Mouse (Mus musculus): ENCODE measurements around the gene Srgap3. TPM values are rescaled to one million over a fixed set of nuclear protein-coding genes. Genes with fewer than 3 reads are reported as not detected.

The Srgap3 gene
- polyA plus RNA-seq, 1 experiment from 2014 or later = 4.9 TPM

GRCm38 (mm10) chr6:112820298-112820992 lies 126.6 kb downstream of the Srgap3 start:
- ATAC-seq (replicated peaks; ENCODE audit: low FRiP score) = no peak
- Histone ChIP-seq H3K4me1 (no peaks in the 10 kb centered on the region), H3K4me2 (no peak overlapping the region), H3K9ac (no peak overlapping the region), H3K27ac (no peak overlapping the region), H3K4me3 (replicated peaks) (no peak overlapping the region), H3K27me3 (no peaks in the 10 kb centered on the region), H3K36me3 (no peaks in the 10 kb centered on the region), H3K9me3 (replicated peaks) (no peaks in the 10 kb centered on the region)
- 69% methylated on average over 8 of the region's 8 CpGs for WGBS

GRCm38 (mm10) chr6:112818403-112818901 lies 128.6 kb downstream of the Srgap3 start:
- H3K27ac ChIP-seq = no peak overlapping the region
- H3K4me2 ChIP-seq = no peak overlapping the region
- no peaks in the 10 kb centered on the region for H3K27me3 ChIP-seq
- no peaks in the 10 kb centered on the region for H3K9me3 ChIP-seq (replicated peaks)
- no peaks in the 10 kb centered on the region for H3K36me3 ChIP-seq
- WGBS = 87% methylated on average over 7 of the region's 7 CpGs
- no peak for ATAC-seq (replicated peaks; ENCODE audit: low FRiP score)
- no peak overlapping the region for H3K9ac ChIP-seq
- peaks cover 7% of the 10 kb centered on the region for H3K4me1 ChIP-seq
- H3K4me3 ChIP-seq (replicated peaks) = no peak overlapping the region

- 80% methylated on average over 6 of the region's 6 CpGs for WGBS
- no peaks in the 10 kb centered on the region for H3K9me3 ChIP-seq (replicated peaks)
- H3K4me2 ChIP-seq = no peak overlapping the region
- H3K4me1 ChIP-seq = peaks cover 8% of the 10 kb centered on the region
- no peak overlapping the region; the same call in 1 of the 2 replicates for H3K27ac ChIP-seq
- no peak overlapping the region for H3K9ac ChIP-seq
- H3K36me3 ChIP-seq = no peaks in the 10 kb centered on the region
- H3K27me3 ChIP-seq = no peaks in the 10 kb centered on the region
- ATAC-seq (replicated peaks; ENCODE audit: low FRiP score) = no peak
- H3K4me3 ChIP-seq (replicated peaks) = no peak overlapping the region
Observed at GRCm38 (mm10) chr6:112815604-112816003, 131.5 kb downstream of the Srgap3 start.

GRCm38 (mm10) chr6:112814525-112815086 lies 132.5 kb downstream of the Srgap3 start:
- H3K4me3 ChIP-seq (replicated peaks) = no peak overlapping the region
- H3K4me2 ChIP-seq = no peak overlapping the region
- peak; percentile 56; the same call in 1 of the 2 replicates for ATAC-seq (replicated peaks; ENCODE audit: low FRiP score)
- peaks cover 17% of the 10 kb centered on the region for H3K4me1 ChIP-seq
- H3K27me3 ChIP-seq = no peaks in the 10 kb centered on the region
- 23% methylated on average over 5 of the region's 5 CpGs for WGBS
- no peaks in the 10 kb centered on the region for H3K36me3 ChIP-seq
- H3K27ac ChIP-seq = peak overlapping the region; percentile 59
- H3K9ac ChIP-seq = no peak overlapping the region
- H3K9me3 ChIP-seq (replicated peaks) = no peaks in the 10 kb centered on the region

- 93% methylated on average over 7 of the region's 7 CpGs for WGBS
Observed at GRCm38 (mm10) chr6:112812884-112813283, 134.2 kb downstream of the Srgap3 start.

GRCm38 (mm10) chr6:112810521-112810830 lies 136.6 kb downstream of the Srgap3 start:
- H3K36me3 ChIP-seq = no peaks in the 10 kb centered on the region
- H3K4me1 ChIP-seq = peaks cover 19% of the 10 kb centered on the region
- no peaks in the 10 kb centered on the region for H3K9me3 ChIP-seq (replicated peaks)
- H3K27ac ChIP-seq = peak overlapping the region; percentile 7; the same call in 1 of the 2 replicates
- H3K9ac ChIP-seq = no peak overlapping the region
- H3K27me3 ChIP-seq = no peaks in the 10 kb centered on the region
- no peak overlapping the region for H3K4me2 ChIP-seq
- WGBS = 86% methylated on average over 4 of the region's 4 CpGs
- ATAC-seq (replicated peaks; ENCODE audit: low FRiP score) = no peak
- H3K4me3 ChIP-seq (replicated peaks) = no peak overlapping the region

More at GRCm38 (mm10) chr6:112812884-112813283, 134.2 kb downstream of the Srgap3 start:
- Histone ChIP-seq H3K36me3 (no peaks in the 10 kb centered on the region), H3K9ac (no peak overlapping the region), H3K4me3 (replicated peaks) (no peak overlapping the region), H3K4me1 (peaks cover 19% of the 10 kb centered on the region), H3K27ac (no peak overlapping the region), H3K9me3 (replicated peaks) (no peaks in the 10 kb centered on the region), H3K27me3 (no peaks in the 10 kb centered on the region), H3K4me2 (no peak overlapping the region)
- no peak for ATAC-seq (replicated peaks; ENCODE audit: low FRiP score)

- no peak overlapping the region for H3K4me2 ChIP-seq
- H3K27ac ChIP-seq = peak overlapping the region; percentile 7; the same call in 1 of the 2 replicates
- WGBS = 47% methylated on average over 15 of the region's 15 CpGs
- H3K4me1 ChIP-seq = peaks cover 16% of the 10 kb centered on the region
- H3K9ac ChIP-seq = no peak overlapping the region
- H3K4me3 ChIP-seq (replicated peaks) = no peak overlapping the region
- H3K36me3 ChIP-seq = no peaks in the 10 kb centered on the region
- no peaks in the 10 kb centered on the region for H3K9me3 ChIP-seq (replicated peaks)
- no peaks in the 10 kb centered on the region for H3K27me3 ChIP-seq
- ATAC-seq (replicated peaks; ENCODE audit: low FRiP score) = no peak; the same call in 1 of the 2 replicates
Observed at GRCm38 (mm10) chr6:112809658-112810520, 137.2 kb downstream of the Srgap3 start.

- Histone ChIP-seq H3K4me2 (no peak overlapping the region), H3K9ac (no peak overlapping the region), H3K36me3 (no peaks in the 10 kb centered on the region), H3K27me3 (no peaks in the 10 kb centered on the region), H3K4me3 (replicated peaks) (no peak overlapping the region), H3K27ac (no peak overlapping the region), H3K9me3 (replicated peaks) (no peaks in the 10 kb centered on the region), H3K4me1 (0 out of 2 replicates have a peak, but pooled peaks cover 12% of the 10 kb centered on the region)
- no peak for ATAC-seq (replicated peaks; ENCODE audit: low FRiP score)
- 78% methylated on average over 9 of the region's 9 CpGs for WGBS
Observed at GRCm38 (mm10) chr6:112808738-112809137, 138.3 kb downstream of the Srgap3 start.

- no peak for ATAC-seq (replicated peaks; ENCODE audit: low FRiP score)
- Histone ChIP-seq H3K27ac (no peak overlapping the region), H3K36me3 (no peaks in the 10 kb centered on the region), H3K4me1 (no peaks in the 10 kb centered on the region), H3K4me2 (no peak overlapping the region), H3K9me3 (replicated peaks) (no peaks in the 10 kb centered on the region), H3K9ac (no peak overlapping the region), H3K4me3 (replicated peaks) (no peak overlapping the region), H3K27me3 (no peaks in the 10 kb centered on the region)
- 85% methylated on average over 3 of the region's 3 CpGs for WGBS
Observed at GRCm38 (mm10) chr6:112801917-112802316, 145.1 kb downstream of the Srgap3 start.

- Histone ChIP-seq H3K4me3 (replicated peaks) (no peak overlapping the region), H3K27ac (no peak overlapping the region), H3K4me2 (no peak overlapping the region), H3K27me3 (no peaks in the 10 kb centered on the region), H3K4me1 (no peaks in the 10 kb centered on the region), H3K9me3 (replicated peaks) (no peaks in the 10 kb centered on the region), H3K36me3 (no peaks in the 10 kb centered on the region), H3K9ac (no peak overlapping the region)
- no peak for ATAC-seq (replicated peaks; ENCODE audit: low FRiP score)
- WGBS = 81% methylated on average over 5 of the region's 5 CpGs
Observed at GRCm38 (mm10) chr6:112798378-112798777, 148.7 kb downstream of the Srgap3 start.

GRCm38 (mm10) chr6:112796607-112797006 lies 150.5 kb downstream of the Srgap3 start:
- no peak overlapping the region for H3K4me3 ChIP-seq (replicated peaks)
- H3K4me2 ChIP-seq = no peak overlapping the region
- H3K4me1 ChIP-seq = no peaks in the 10 kb centered on the region
- no peaks in the 10 kb centered on the region for H3K9me3 ChIP-seq (replicated peaks)
- WGBS = 44% methylated on average over 2 of the region's 2 CpGs
- ATAC-seq (replicated peaks; ENCODE audit: low FRiP score) = no peak
- no peak overlapping the region for H3K27ac ChIP-seq
- no peak overlapping the region for H3K9ac ChIP-seq
- H3K27me3 ChIP-seq = no peaks in the 10 kb centered on the region
- no peaks in the 10 kb centered on the region for H3K36me3 ChIP-seq

GRCm38 (mm10) chr6:112793887-112794286 lies 153.2 kb downstream of the Srgap3 start:
- no peak for ATAC-seq (replicated peaks; ENCODE audit: low FRiP score)
- WGBS = 91% methylated on average over 5 of the region's 5 CpGs
- H3K36me3 ChIP-seq = no peaks in the 10 kb centered on the region
- H3K27ac ChIP-seq = no peak overlapping the region
- no peaks in the 10 kb centered on the region for H3K27me3 ChIP-seq
- no peaks in the 10 kb centered on the region for H3K9me3 ChIP-seq (replicated peaks)
- no peak overlapping the region for H3K4me3 ChIP-seq (replicated peaks)
- H3K4me1 ChIP-seq = no peaks in the 10 kb centered on the region
- H3K9ac ChIP-seq = no peak overlapping the region
- no peak overlapping the region for H3K4me2 ChIP-seq
